Mouse (Mus musculus): ENCODE data around the gene Smad3. TPM values are rescaled to one million over a fixed set of nuclear protein-coding genes. Genes with fewer than 3 reads are reported as not detected.

The Smad3 gene
- polyA plus RNA-seq, 1 experiment from 2014 or later = 15.2 TPM

DNA sequence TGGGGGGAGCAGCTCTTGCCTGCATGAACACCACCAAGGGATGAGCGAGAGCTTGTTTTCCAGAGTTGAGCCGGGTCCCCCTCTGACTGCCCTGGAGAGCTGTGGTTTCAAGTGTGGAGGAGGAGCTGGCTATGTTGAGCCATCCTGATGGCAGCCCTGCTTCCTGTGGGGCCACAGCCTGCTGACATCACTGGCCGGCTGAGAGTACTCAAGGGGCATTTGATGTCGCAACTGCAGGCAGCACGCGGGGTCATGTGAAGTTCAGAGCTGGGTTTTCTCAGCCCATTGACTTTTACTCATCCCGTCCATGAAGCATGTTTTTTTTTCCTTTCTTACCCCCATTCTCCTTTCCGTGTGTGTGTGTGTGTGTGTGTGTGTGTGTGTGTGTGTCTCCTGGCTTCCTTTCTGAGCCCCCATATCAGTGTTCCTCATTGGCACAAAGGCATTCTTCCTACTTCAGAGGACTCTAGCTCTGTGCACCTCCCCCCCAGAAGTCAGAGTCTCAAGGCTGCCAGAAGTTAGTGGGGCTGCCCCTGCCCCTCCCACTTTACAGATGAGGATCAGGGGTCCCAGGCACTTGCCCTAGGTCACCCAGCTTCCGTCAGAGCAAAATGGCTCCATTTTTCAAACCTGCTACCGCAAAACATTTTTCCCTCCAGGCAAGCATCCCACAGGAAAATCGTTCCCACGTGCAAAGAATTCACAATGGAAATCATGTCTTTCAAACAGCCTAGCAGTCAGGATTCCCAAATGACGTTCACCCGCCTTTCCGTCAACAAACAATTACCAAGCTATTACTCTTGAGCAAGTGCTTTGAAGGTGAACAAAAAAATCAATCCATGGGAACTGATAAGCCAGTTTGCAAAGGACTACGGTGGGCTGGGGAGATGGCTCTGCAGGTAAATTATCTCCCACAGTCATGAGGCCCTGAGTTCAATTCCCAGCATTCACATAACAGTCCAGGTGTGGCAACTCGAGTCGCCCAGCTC, 41.4 kb downstream of the Smad3 start:
- H3K27ac ChIP-seq (ENCODE audit: low read depth, low read length) = peak overlapping the region; percentile 63
- no peak overlapping the region for H3K4me3 ChIP-seq (ENCODE audit: low read depth, low read length)
- no peaks in the 10 kb centered on the region for H3K9me3 ChIP-seq (ENCODE audit: control insufficient read depth, low read length)
- H3K9ac ChIP-seq (ENCODE audit: low read length) = no peak overlapping the region
- peak; percentile 73 for DNase-seq (ENCODE audit: low spot score)
- peaks cover 10% of the 10 kb centered on the region for H3K4me1 ChIP-seq (ENCODE audit: control insufficient read depth, insufficient read depth, low read length)
- no peaks in the 10 kb centered on the region for H3K36me3 ChIP-seq (ENCODE audit: control insufficient read depth, insufficient read depth, low read length)
- WGBS = 14% methylated on average over 18 of the region's 18 CpGs
- no peaks in the 10 kb centered on the region for H3K27me3 ChIP-seq (ENCODE audit: control insufficient read depth, insufficient read depth, low read length)
- no peak for ATAC-seq (ENCODE audit: insufficient read depth, low FRiP score, low TSS enrichment)
- H3K4me2 ChIP-seq (ENCODE audit: low read depth) = no peak overlapping the region

DNA sequence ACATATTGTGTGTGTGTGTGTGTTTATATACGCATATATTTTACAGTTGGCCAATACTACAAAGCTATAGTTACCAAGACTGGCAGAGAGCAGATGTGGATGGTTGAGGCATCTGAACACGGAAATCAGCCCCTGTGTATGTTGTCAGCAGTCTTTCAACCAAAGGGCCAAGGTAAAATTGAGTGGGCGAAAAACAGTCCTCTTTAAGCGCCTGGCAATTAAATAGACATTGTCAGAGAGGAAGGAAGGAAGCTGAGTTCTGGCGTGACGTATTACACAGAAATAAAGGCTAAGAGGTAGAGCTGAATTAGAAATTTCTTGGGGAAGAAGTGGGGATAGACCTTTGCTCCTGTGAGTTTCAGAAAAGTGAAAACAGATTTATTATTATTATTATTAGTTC, 43.2 kb downstream of the Smad3 start:
- WGBS = 83% methylated on average over 6 of the region's 6 CpGs
- H3K36me3 ChIP-seq (ENCODE audit: control insufficient read depth, insufficient read depth, low read length) = no peaks in the 10 kb centered on the region

DNA sequence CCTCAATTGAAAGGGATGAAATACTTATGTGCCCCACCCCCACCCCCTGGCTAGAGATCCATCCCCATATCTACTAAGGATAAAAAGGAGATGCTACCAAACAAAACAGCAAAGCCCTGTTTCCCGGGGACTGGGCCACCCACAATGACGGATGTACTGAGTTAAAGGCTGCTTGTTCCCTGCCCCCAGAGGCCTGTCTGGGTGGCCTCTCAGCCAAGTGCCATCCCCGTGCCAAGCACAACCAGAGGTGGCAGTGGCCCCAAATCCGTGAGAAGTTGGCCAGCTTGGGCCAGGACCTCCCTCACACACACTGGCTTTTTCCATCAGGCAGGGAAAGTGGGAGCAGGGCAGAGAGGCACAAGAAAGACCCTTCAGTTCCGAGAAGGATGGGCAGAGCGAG, 45.0 kb downstream of the Smad3 start:
- Histone ChIP-seq H3K4me1 (ENCODE audit: control insufficient read depth, insufficient read depth, low read length) (peaks cover 10% of the 10 kb centered on the region), H3K4me2 (ENCODE audit: low read depth) (no peak overlapping the region), H3K36me3 (ENCODE audit: control insufficient read depth, insufficient read depth, low read length) (no peaks in the 10 kb centered on the region), H3K27ac (ENCODE audit: low read depth, low read length) (no peak overlapping the region), H3K9me3 (ENCODE audit: control insufficient read depth, low read length) (no peaks in the 10 kb centered on the region), H3K9ac (ENCODE audit: low read length) (no peak overlapping the region), H3K4me3 (ENCODE audit: low read depth, low read length) (no peak overlapping the region), H3K27me3 (ENCODE audit: control insufficient read depth, insufficient read depth, low read length) (no peaks in the 10 kb centered on the region)
- WGBS = 55% methylated on average over 6 of the region's 6 CpGs
- no peak for DNase-seq (ENCODE audit: low spot score)
- no peak for ATAC-seq (ENCODE audit: insufficient read depth, low FRiP score, low TSS enrichment)

More for the DNA sequence above, 43.2 kb downstream of the Smad3 start:
- Histone ChIP-seq H3K9ac (ENCODE audit: low read length) (no peak overlapping the region), H3K27ac (ENCODE audit: low read depth, low read length) (no peak overlapping the region), H3K27me3 (ENCODE audit: control insufficient read depth, insufficient read depth, low read length) (no peaks in the 10 kb centered on the region), H3K4me3 (ENCODE audit: low read depth, low read length) (no peak overlapping the region), H3K4me1 (ENCODE audit: control insufficient read depth, insufficient read depth, low read length) (peaks cover 10% of the 10 kb centered on the region), H3K9me3 (ENCODE audit: control insufficient read depth, low read length) (no peaks in the 10 kb centered on the region), H3K4me2 (ENCODE audit: low read depth) (no peak overlapping the region)
- no peak for DNase-seq (ENCODE audit: low spot score)
- no peak for ATAC-seq (ENCODE audit: insufficient read depth, low FRiP score, low TSS enrichment)

DNA sequence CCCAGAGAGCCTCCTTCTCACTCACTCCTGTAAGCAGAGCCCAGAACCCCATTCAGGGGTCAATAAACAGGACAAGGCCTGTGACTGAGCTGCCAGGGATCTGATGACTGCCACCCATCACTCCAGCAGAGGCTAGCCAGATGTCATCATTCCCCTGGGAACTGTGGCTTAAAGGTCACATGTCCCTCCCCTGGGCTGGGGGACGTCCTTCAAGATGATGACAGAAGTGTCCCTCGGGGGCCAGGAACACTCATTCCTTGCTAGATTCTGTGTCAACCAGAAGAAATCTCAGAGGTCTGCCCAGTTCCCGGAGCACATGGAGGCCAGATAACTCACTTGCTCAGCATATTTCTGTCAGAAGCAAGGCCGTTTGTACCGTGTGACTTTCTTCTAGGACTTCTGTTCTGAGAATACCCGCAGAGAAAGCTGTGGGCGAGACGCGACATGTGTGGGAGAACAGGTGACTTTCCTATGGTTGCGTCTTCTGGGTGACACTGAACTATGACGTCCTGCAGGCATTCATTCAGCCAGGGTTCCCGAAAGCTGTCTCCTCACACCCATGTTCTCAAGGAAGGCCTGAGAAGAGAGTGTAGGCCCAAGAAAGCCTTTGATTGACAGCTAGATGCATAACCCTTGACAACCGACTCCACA, 46.1 kb downstream of the Smad3 start:
- peaks cover 13% of the 10 kb centered on the region for H3K4me1 ChIP-seq (ENCODE audit: control insufficient read depth, insufficient read depth, low read length)
- no peak for DNase-seq (ENCODE audit: low spot score)
- no peaks in the 10 kb centered on the region for H3K27me3 ChIP-seq (ENCODE audit: control insufficient read depth, insufficient read depth, low read length)
- WGBS = 85% methylated on average over 13 of the region's 13 CpGs
- no peaks in the 10 kb centered on the region for H3K9me3 ChIP-seq (ENCODE audit: control insufficient read depth, low read length)
- no peak overlapping the region for H3K4me2 ChIP-seq (ENCODE audit: low read depth)
- H3K27ac ChIP-seq (ENCODE audit: low read depth, low read length) = no peak overlapping the region
- H3K36me3 ChIP-seq (ENCODE audit: control insufficient read depth, insufficient read depth, low read length) = no peaks in the 10 kb centered on the region
- H3K4me3 ChIP-seq (ENCODE audit: low read depth, low read length) = no peak overlapping the region
- no peak overlapping the region for H3K9ac ChIP-seq (ENCODE audit: low read length)
- ATAC-seq (ENCODE audit: insufficient read depth, low FRiP score, low TSS enrichment) = no peak

DNA sequence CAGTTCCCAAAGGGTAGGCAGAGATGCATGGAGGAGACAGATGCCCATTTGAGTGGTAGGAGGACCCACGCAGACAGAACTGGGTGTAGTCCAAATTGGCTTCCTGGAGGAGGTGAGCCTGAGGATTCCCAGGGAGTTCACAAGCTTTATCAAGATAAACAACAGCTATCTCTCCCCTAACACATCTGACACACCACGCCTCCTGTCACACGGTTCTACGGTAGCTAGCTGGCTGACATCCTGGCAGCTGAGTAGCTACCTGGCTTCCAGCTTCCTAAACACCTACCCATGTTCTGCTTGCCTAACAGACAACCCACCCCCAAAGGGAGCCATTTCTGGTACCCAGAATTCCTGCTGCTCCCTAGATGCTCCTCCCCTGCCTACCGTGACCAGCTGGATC, 47.9 kb downstream of the Smad3 start:
- H3K4me3 ChIP-seq (ENCODE audit: low read depth, low read length) = no peak overlapping the region
- peaks cover 11% of the 10 kb centered on the region; the same call in 1 of the 2 replicates for H3K4me1 ChIP-seq (ENCODE audit: control insufficient read depth, insufficient read depth, low read length)
- H3K27me3 ChIP-seq (ENCODE audit: control insufficient read depth, insufficient read depth, low read length) = no peaks in the 10 kb centered on the region
- H3K9me3 ChIP-seq (ENCODE audit: control insufficient read depth, low read length) = no peaks in the 10 kb centered on the region
- ATAC-seq (ENCODE audit: insufficient read depth, low FRiP score, low TSS enrichment) (no peak), DNase-seq (ENCODE audit: low spot score) (no peak)
- no peak overlapping the region for H3K9ac ChIP-seq (ENCODE audit: low read length)
- H3K36me3 ChIP-seq (ENCODE audit: control insufficient read depth, insufficient read depth, low read length) = no peaks in the 10 kb centered on the region
- H3K27ac ChIP-seq (ENCODE audit: low read depth, low read length) = no peak overlapping the region
- no peak overlapping the region for H3K4me2 ChIP-seq (ENCODE audit: low read depth)
- whole genome bisulfite sequencing = 99% methylated on average over 5 of the region's 5 CpGs

DNA sequence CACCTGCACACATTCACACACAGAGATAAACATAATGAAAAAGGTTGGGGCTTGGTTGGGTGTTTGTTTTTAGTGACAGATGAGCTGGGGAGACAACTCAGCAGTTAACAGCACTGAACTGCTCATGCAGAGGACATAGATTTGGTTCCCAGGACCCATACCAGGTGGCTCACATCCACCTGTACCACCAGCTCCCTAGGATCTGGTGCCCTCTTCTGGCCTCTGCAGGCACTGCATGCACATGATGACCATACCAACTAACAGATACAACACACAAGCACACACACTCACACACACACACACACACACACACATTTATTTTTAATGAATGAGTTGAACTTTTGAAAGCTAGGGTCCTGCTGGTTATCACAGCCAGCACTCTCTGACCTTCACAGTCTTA, 48.5 kb downstream of the Smad3 start:
- DNase-seq (ENCODE audit: low spot score) = no peak
- H3K4me2 ChIP-seq (ENCODE audit: low read depth) = no peak overlapping the region
- no peaks in the 10 kb centered on the region for H3K9me3 ChIP-seq (ENCODE audit: control insufficient read depth, low read length)
- no peak overlapping the region for H3K9ac ChIP-seq (ENCODE audit: low read length)
- no peaks in the 10 kb centered on the region for H3K27me3 ChIP-seq (ENCODE audit: control insufficient read depth, insufficient read depth, low read length)
- peaks cover 11% of the 10 kb centered on the region; the same call in 1 of the 2 replicates for H3K4me1 ChIP-seq (ENCODE audit: control insufficient read depth, insufficient read depth, low read length)
- no peak overlapping the region for H3K27ac ChIP-seq (ENCODE audit: low read depth, low read length)
- ATAC-seq (ENCODE audit: insufficient read depth, low FRiP score, low TSS enrichment) = no peak
- no peak overlapping the region for H3K4me3 ChIP-seq (ENCODE audit: low read depth, low read length)
- no peaks in the 10 kb centered on the region for H3K36me3 ChIP-seq (ENCODE audit: control insufficient read depth, insufficient read depth, low read length)

DNA sequence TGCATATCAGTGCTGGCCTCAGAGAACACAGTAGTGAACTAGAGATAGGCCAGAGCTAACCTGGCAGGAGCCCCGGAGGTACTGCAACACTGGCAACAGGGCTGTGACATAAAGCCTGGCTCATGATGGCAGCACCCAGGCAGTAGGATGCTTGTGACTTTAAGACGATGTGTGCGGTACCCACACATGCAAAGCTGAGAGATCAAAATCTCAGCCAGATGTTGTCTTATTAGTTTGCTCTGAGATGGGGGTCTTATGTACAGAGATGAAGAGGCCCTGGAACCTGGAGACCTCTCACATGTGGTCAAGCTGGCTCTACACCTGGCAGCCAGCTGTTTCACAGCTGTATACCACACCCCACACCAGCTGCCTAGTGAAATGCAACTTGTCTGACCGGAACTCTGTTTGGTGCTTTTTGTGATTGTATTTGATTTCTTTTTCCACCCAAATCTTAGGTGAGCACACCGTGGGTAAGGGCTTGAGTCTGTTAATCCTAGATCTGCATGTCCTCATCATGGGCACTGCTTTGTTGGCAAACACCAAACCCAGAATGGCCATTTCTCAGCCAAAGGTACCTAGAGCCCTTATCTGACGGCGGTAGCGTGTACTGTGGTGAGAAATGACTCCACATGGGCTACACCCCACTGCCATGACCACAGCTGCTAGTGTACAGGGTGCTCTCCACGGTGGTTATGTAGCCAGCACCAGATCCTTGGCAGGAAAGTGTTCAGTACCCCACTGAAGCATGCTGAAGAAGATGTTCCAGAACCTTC, 49.8 kb downstream of the Smad3 start:
- Histone ChIP-seq H3K9ac (ENCODE audit: low read length) (no peak overlapping the region), H3K4me2 (ENCODE audit: low read depth) (no peak overlapping the region), H3K4me1 (ENCODE audit: control insufficient read depth, insufficient read depth, low read length) (peaks cover 13% of the 10 kb centered on the region), H3K27ac (ENCODE audit: low read depth, low read length) (no peak overlapping the region), H3K9me3 (ENCODE audit: control insufficient read depth, low read length) (no peaks in the 10 kb centered on the region), H3K36me3 (ENCODE audit: control insufficient read depth, insufficient read depth, low read length) (no peaks in the 10 kb centered on the region), H3K4me3 (ENCODE audit: low read depth, low read length) (no peak overlapping the region), H3K27me3 (ENCODE audit: control insufficient read depth, insufficient read depth, low read length) (no peaks in the 10 kb centered on the region)
- 83% methylated on average over 9 of the region's 9 CpGs for WGBS
- DNase-seq (ENCODE audit: low spot score) = no peak
- no peak for ATAC-seq (ENCODE audit: insufficient read depth, low FRiP score, low TSS enrichment)

DNA sequence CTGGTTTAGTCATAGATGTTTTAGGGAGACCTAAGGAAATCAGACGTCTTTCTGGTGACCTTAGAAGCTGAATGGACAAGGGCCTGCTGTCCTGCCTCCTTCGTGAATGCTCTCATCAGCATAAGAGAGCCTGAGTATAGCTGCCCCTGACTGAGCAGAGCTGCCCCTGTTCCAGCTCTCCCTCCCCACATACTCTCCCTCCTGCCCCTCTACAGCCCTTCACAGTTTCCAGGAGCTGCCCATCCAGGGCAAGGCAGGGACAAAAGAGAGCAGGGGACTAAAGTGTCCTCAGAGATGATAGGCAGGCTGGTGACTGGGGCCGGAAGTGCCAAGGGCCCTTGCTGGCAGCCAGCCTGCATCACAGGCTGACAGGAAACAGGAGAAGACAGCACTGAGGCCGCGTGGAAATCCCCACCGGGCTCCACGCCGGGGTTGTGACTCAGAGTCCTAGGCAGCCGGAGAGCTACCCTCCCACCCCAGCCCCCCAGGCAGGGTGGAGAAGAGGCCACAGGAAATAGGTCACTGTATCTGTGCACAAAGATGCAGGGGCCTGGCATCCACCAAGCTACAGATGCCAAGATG, 51.6 kb downstream of the Smad3 start:
- no peak overlapping the region for H3K4me3 ChIP-seq (ENCODE audit: low read depth, low read length)
- no peak for ATAC-seq (ENCODE audit: insufficient read depth, low FRiP score, low TSS enrichment)
- no peaks in the 10 kb centered on the region for H3K27me3 ChIP-seq (ENCODE audit: control insufficient read depth, insufficient read depth, low read length)
- H3K9ac ChIP-seq (ENCODE audit: low read length) = no peak overlapping the region
- peaks cover 16% of the 10 kb centered on the region for H3K4me1 ChIP-seq (ENCODE audit: control insufficient read depth, insufficient read depth, low read length)
- H3K27ac ChIP-seq (ENCODE audit: low read depth, low read length) = 0 out of 2 replicates have a peak overlapping the region, but pooled peaks have one; percentile 39
- WGBS = 50% methylated on average over 9 of the region's 9 CpGs
- DNase-seq (ENCODE audit: low spot score) = no peak
- no peak overlapping the region for H3K4me2 ChIP-seq (ENCODE audit: low read depth)
- no peaks in the 10 kb centered on the region for H3K9me3 ChIP-seq (ENCODE audit: control insufficient read depth, low read length)
- H3K36me3 ChIP-seq (ENCODE audit: control insufficient read depth, insufficient read depth, low read length) = no peaks in the 10 kb centered on the region

Measured in neural tube, embryonic 11.5 days (tissue).